Mouse (Mus musculus) heart, postnatal 0 days (tissue): ENCODE data around the gene Prdm12. TPM values are rescaled to one million over a fixed set of nuclear protein-coding genes. Genes with fewer than 3 reads are reported as not detected.

ENCODE experiments used
- ATAC-seq: fragments of 200-750 bp; cut with Nextera tagmentation; 2 replicates; pipeline ENCODE4 v1.8.0; 2017; ENCODE audit warnings: low read depth, moderate number of reproducible peaks, moderate library complexity; ENCODE audit not compliant: insufficient read depth
- DNase-seq: peaks from one replicate; pipeline ENCODE4 v3.0.0-alpha.2; 2016; ENCODE audit warnings: low spot score
- H3K27ac ChIP-seq: fragments of 300-500 bp; sonication (generic); 2 replicates; pipeline ENCODE4 v1.5.1; 2014; ENCODE audit warnings: low read depth, mild to moderate bottlenecking
- H3K27me3 ChIP-seq: fragments of 300-500 bp; sonication (generic); 2 replicates; pipeline ENCODE4 v1.6.1; 2014; ENCODE audit warnings: low read length, mixed read lengths; ENCODE audit not compliant: control insufficient read depth, insufficient read depth
- H3K36me3 ChIP-seq: fragments of 300-500 bp; sonication (generic); replicated peaks from 2 replicates; pipeline ENCODE4 v1.6.1; 2014; ENCODE audit warnings: low read length, mixed read lengths; ENCODE audit not compliant: control insufficient read depth, insufficient read depth
- H3K4me1 ChIP-seq: fragments of 300-500 bp; sonication (generic); 2 replicates; pipeline ENCODE4 v1.6.1; 2014; ENCODE audit warnings: antibody characterized with exemption; ENCODE audit not compliant: control insufficient read depth, insufficient read depth
- H3K4me2 ChIP-seq: fragments of 300-500 bp; sonication (generic); 2 replicates; pipeline ENCODE4 v1.6.1; 2014; ENCODE audit warnings: low read depth, mild to moderate bottlenecking, low read length, moderate library complexity
- H3K4me3 ChIP-seq: fragments of 300-500 bp; sonication (generic); 2 replicates; pipeline ENCODE4 v1.5.1; 2014; ENCODE audit warnings: low read depth, low read length
- H3K9ac ChIP-seq: fragments of 300-500 bp; sonication (generic); replicated peaks from 2 replicates; pipeline ENCODE4 v1.6.1; 2014; ENCODE audit warnings: low read depth, low read length, mixed read lengths
- H3K9me3 ChIP-seq: fragments of 300-500 bp; sonication (generic); replicated peaks from 2 replicates; pipeline ENCODE4 v1.6.1; 2016; ENCODE audit warnings: low read length; ENCODE audit not compliant: control insufficient read depth
- CTCF ChIP-seq: IDR thresholded peaks from 2 replicates; pipeline ENCODE4 v1.5.1; 2016; ENCODE audit warnings: antibody characterized with exemption, control low read depth, low read depth
- EP300 ChIP-seq: IDR thresholded peaks from 2 replicates; pipeline ENCODE4 v1.6.1; 2016; ENCODE audit warnings: antibody characterized with exemption, low read depth
- WGBS: fragments of 180-500 bp; shearing (Covaris S2); extraction: QIAGEN DNeasy Blood & Tissue Kit; methylation state at CpG from one replicate; pipeline ENCODE4 v1.1.7; 2014; 5-methylcytosine and 5-hydroxymethylcytosine counted together
- polyA plus RNA-seq: library from polyadenylated mRNA; unstranded; fragments of >200 nt; fragmentation: Nextera tagmentation; extraction: Ambion mirVana; gene quantifications from 2 replicates; pipeline ENCODE4 v1.2.1, GENCODE M21; 2015
- total RNA-seq: library from RNA; depleted of rRNA; stranded (reverse); fragments of >200 nt; gene quantifications from 2 replicates; pipeline ENCODE4 v1.2.3, GENCODE M21; 2014; ENCODE audit warnings: low replicate concordance

Gene Prdm12
- total and polyA plus RNA-seq, 2 experiments from 2014 or later: not detected

DNA sequence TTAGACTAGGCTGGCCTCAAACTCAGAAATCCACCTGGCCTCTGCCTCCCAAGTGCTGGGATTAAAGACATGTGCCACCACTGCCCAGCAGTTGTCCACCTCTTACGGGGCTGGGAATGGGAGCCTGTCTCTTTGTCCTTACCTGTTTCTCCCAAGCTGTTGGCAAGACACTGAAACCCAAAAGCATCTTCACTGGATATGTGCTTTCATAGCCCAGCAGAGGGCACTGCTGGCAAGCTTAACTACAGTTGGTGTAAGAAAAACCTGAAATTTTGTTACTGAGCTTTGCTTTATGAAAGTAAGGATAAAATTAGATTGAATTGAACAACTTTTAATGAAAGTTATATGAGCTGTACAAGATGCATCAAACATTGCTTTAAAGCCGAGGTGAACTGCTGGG is 43.8 kb downstream of the Prdm12 start:
- no peaks in the 10 kb centered on the region for H3K9me3 ChIP-seq
- 20% methylated on average over 2 of the region's 2 CpGs for WGBS
- ATAC-seq: no peak

DNA sequence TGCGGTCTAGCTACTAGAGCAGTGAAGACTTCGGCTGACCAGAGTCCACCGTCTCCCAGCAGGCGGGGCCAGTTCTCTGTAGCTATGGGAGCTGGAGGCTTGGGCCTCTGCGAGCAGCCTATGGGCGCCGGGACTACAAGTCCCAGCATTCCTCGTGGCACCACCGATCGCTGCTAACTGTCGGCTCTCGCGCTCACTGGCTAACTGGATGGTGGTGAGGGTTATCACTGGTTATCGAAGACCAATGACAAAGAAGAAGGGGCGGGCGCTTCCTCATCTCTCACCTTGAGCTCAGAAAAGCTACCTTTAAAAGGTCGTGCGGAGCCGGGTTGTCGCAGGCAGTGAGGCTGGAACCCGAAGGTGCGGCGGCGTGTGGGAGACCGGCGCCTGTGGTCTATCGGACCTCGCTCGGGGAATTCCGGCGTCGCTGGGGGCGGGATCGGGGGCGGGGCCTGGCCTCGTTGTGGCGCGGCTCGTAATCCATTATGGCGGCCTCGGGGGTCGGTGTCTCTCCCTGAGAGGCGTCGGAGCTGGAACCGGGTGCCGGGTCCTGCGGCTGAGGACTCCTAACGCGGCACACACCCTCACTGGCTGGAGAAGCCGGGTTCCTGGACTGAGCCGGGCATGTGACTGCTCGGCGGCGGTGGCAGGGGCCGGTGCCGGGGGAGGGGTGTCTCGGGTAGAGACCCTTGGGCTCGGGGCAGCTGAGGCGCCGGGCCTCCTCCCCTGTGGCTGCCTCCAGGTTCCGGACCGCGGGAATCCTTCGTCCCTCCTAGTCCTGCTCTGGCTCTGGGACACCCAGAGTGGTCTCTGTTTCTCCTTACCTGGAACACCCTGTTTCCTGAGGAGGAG is 48.5 kb downstream of the Prdm12 start, which contains the start of gene Abl1:
Gene Abl1 (plus strand): TSS at position 303 of the 852 bp plus-strand sequence.
- no peak for TF ChIP-seq EP300
- peak; percentile 50 for TF ChIP-seq CTCF
- Histone ChIP-seq H3K4me1 (peaks cover 20% of the 10 kb centered on the region), H3K4me3 (peak within 1 kb of the TSS; percentile 98), H3K9ac (peak within 1 kb of the TSS; percentile 94), H3K27me3 (no peaks in the 10 kb centered on the region), H3K4me2 (peak within 1 kb of the TSS; percentile 83), H3K27ac (peak within 1 kb of the TSS; percentile 89), H3K9me3 (no peaks in the 10 kb centered on the region), H3K36me3 (no peaks in the 10 kb centered on the region)
- ATAC-seq (peak; percentile 98), DNase-seq (peak; percentile 99)
- under 1% methylated on average over 62 of the region's 64 CpGs for WGBS

More for the DNA sequence above, 43.8 kb downstream of the Prdm12 start:
- H3K27me3 ChIP-seq: no peaks in the 10 kb centered on the region
- no peak overlapping the region for H3K27ac ChIP-seq
- no peak overlapping the region for H3K4me2 ChIP-seq
- no peak overlapping the region for H3K9ac ChIP-seq
- no peak overlapping the region for H3K4me3 ChIP-seq
- H3K36me3 ChIP-seq: peaks cover 21% of the 10 kb centered on the region
- H3K4me1 ChIP-seq: no peaks in the 10 kb centered on the region
- peak; percentile 64 for DNase-seq
- TF ChIP-seq EP300: no peak
- TF ChIP-seq CTCF: peak; percentile 80

DNA sequence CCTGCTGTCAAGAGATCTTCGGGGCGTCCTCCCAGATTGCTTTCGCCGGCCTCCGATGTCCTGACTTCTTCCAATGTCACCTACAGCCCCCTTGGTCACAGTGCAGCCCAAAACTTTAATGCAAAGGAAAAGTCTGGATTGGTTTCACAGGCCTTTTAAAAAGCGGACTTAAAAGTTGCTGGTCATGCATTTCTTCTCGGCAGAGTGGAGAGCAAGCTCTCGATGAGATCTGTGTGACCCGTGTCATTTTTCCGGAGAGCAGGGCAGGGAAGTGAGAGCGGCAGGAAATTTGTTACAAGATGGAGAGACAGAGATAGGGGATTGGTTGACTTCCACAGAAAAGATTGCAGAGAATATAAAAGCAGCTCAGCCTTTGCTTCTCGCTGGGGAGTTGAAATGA is 49.2 kb downstream of the Prdm12 start:
- Histone ChIP-seq H3K27ac (peak overlapping the region; percentile 89), H3K36me3 (no peaks in the 10 kb centered on the region), H3K9me3 (no peaks in the 10 kb centered on the region), H3K9ac (peak overlapping the region; percentile 94), H3K4me3 (peak overlapping the region; percentile 98), H3K27me3 (no peaks in the 10 kb centered on the region), H3K4me1 (peaks cover 20% of the 10 kb centered on the region), H3K4me2 (peak overlapping the region; percentile 83)
- no peak for TF ChIP-seq EP300
- TF ChIP-seq CTCF: no peak
- DNase-seq (peak; percentile 16), ATAC-seq (no peak)
- WGBS: under 1% methylated on average over 12 of the region's 12 CpGs

DNA sequence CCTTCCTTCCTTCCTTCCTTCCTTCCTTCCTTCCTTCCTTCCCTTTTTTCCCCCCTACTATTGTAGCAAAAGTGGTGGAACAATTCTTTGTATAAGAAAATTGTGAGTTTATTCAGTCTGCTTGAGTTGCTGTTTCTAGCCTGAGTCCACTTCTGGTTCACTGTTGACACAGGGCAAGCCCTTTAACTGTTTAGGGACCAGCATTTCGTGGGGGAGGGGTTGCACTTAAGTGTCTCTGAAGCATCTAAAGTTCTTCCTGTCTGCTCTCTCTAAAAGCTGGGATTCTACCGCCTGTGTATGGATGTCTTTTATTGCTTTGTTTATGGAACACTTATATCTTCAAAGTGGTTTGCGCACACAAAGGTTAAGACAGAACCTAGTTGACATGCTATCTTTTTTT is 50.2 kb downstream of the Prdm12 start:
- Histone ChIP-seq H3K36me3 (peaks cover 9% of the 10 kb centered on the region; the same call in 1 of the 2 replicates), H3K4me2 (peak overlapping the region; percentile 83), H3K4me1 (peaks cover 20% of the 10 kb centered on the region), H3K9me3 (no peaks in the 10 kb centered on the region), H3K4me3 (peak overlapping the region; percentile 98), H3K9ac (peak overlapping the region; percentile 94), H3K27ac (no peak overlapping the region), H3K27me3 (no peaks in the 10 kb centered on the region)
- WGBS: 39% methylated on average over 3 of the region's 3 CpGs
- ATAC-seq: no peak
- no peak for DNase-seq
- TF ChIP-seq CTCF: no peak
- no peak for TF ChIP-seq EP300

DNA sequence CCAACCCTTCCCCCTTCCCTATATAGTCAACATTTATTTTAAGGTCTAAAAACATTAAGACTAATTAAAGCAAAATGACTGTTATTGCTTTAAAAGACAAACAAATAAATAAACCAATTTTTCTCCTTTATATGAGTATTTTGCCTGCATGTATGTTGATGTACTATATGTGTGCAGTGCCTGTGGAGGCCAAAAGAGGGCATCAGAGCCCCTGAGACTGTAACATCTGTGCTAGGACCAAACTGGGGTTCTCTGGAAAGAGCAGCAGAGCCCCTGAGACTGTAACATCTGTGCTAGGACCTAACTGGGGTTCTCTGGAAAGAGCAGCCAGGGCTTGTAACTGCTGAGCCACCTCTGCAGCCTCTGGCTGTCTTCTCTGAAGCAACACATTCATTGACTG is 58.4 kb downstream of the Prdm12 start:
- TF ChIP-seq EP300: no peak
- peak; percentile 34 for TF ChIP-seq CTCF
- DNase-seq: no peak
- Histone ChIP-seq H3K36me3 (peaks cover 24% of the 10 kb centered on the region), H3K4me1 (peaks cover 13% of the 10 kb centered on the region), H3K4me3 (no peak overlapping the region), H3K27ac (no peak overlapping the region), H3K4me2 (no peak overlapping the region), H3K9ac (no peak overlapping the region), H3K9me3 (no peaks in the 10 kb centered on the region), H3K27me3 (no peaks in the 10 kb centered on the region)
- ATAC-seq: no peak
